Mouse (Mus musculus): Measurements from ENCODE around the gene Mpdu1.
A peak's percentile ranks its signal among the peaks of the same experiment; 100 is the strongest.
"Not testable (repeated sequence)": the region's sequence is repeated elsewhere in the genome, so short reads cannot be mapped to it uniquely, and the experiment has no call there.

Gene Mpdu1

DNA sequence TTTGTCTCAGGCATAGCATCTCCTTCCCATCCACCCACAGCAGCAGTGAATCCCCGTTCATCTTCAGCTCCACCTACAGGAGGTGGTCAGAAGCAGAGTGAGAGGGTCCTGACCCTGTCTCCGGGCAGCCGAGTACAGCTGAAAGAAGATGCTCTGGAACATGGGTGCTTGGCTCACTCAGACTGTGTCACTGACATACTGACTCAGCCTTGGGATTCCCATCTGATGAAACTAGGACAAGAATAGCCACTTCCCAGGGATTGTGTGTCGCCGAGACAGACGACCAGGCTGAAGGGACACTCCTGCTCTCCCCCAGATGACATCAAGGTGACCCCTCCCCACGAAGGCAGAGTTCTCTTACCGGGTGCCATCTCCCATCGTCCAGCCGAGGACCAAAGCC is 45.7 kb downstream of the Mpdu1 start:
- DNase-seq = no peak

DNA sequence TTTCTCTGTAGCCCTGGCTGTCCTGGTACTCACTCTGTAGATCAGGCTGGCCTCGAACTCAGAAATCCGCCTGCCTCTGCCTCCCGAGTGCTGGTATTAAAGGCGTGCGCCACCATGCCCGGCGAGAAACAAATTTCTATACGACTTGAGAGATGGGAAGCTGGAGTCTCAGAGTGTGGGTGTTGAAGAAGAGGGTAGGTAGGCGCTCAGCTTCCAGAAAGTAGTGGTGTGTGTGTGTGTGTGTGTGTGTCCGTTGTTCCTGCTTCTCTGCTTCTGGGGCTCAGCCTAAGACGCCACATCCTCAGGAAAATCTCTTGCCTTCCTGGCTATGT is 48.2 kb downstream of the Mpdu1 start:
- not testable (repeated sequence) for DNase-seq

DNA sequence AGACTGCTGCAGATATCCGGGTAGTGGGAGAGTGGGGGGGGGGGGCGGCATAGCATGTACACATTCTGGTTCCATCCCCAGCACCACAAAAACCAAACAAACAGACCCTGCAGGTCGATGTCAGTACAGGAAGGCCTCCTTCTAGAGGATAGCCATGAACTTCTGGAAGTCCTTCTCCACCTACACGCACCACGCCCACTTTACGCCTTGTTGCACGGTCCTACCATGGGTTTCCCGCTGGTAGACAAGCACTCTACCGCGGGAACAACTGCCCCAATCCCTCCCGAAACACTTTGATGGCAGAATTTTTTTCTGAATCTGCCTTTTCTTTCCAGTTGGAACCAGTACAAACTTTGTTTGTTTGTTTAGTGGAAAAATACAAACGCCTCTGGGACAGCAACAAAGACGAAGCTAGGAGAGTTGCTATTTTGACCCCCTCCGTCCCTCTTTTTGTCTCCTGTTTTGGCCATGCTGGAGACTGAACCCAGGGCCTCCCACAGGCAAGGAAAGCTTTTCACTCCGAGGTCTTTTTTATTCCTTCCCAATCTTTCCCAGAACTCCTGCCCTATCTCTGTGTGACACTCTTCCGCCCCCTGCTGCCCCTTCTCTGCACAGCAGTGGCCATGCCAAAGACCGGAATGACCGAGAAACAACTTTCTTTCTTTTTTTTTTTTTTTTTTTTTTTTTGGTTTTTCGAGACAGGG is 48.7 kb downstream of the Mpdu1 start:
- DNase-seq = peak; percentile 89 to 92

DNA sequence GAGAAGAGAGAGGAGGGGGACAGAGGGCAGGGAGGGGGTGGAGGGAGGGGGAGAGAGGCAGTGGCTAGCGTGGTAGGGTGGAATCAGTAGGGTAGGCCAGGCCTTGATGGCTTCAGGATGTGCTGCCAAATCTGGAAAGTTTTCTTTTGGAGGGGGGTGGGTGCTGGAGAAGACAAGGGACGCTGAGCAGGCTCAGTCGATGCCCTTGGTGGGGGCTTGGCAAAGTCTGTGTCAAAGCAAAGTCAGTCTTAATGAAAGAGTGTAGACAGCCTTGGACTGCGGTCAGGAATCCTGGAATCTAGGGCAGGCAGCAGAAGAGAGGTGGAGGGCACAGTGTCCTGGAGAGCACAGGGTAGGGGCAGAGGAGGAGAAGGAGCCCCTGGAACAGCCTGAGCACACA is 51.5 kb downstream of the Mpdu1 start:
- no peak for DNase-seq

DNA sequence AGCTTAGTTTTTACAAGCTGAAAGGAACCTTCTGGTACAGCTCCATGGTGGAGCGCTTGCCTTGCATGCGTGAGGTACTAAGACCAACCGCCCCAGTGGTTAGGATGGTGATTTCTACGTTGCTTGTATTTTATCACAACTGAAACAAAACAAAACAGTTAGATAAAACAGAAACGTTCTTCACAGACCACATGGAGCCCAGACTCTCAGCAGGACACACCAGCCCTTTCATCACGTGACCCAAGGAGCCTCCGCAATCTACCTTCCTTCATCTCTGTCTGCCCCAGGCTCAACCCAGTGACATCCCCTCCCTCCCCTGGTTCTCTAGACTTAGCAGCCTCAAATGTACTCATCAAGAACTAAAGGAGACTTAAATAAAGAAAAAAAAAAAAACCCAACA is 53.0 kb downstream of the Mpdu1 start:
- DNase-seq = no peak

DNA sequence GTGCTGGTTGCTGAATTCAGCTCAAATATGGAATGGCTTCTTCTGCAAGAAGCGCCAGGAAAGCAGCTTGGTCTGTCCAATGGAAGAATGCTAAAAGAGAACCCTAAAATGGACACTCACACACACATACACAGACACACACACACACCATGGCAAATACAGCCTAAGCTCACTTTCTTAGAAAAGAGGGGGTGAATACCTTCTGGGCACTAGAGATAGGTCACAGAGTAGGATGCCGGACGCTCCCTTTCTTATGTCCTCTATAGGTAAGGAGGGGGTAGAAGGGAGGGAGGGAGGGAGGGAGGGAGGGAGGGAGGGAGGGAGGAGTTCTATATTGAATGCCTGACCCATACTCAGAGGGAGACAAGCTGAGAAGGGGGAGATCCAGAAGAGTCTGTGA is 53.9 kb downstream of the Mpdu1 start:
- no peak for DNase-seq

DNA sequence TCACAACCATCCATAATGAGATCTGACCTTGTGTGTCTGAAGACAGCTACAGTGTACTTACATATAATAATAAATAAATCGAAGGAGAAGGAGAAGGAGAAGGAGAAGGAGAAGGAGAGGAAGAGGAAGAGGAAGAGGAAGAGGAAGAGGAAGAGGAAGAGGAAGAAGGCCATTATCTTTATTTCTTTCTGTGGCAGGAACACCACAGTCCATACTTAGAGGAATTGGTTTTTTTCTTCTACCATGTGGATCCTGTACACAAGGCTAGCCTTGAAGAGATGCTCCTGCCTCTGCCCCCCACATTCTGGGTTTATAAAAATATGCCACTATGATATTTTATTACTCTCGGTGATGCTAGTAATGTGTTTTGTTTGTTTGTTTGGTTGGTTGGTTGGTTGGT is 55.6 kb downstream of the Mpdu1 start:
- DNase-seq = no peak
